Mouse (Mus musculus) gastrocnemius, postnatal 10 days (tissue): ENCODE measurements around the gene Hemgn. TPM values are rescaled to one million over a fixed set of nuclear protein-coding genes. Genes with fewer than 3 reads are reported as not detected.
A peak's percentile ranks its signal among the peaks of the same experiment; 100 is the strongest.

ENCODE experiments used
- DNase-seq: peaks from one replicate; pipeline ENCODE4 v3.0.0; 2021; ENCODE audit warnings: mixed read lengths
- long read RNA-seq, 2 experiments: library from polyadenylated mRNA; stranded (forward); transcript quantifications; one replicate each; pipeline ENCODE4 v2.0.0; 2021
- total RNA-seq, 2 experiments: library from RNA; stranded (reverse); gene quantifications; 2 replicates each; pipeline ENCODE4 v1.2.3; 2021

Gene Hemgn
- total RNA-seq: 1 to 10 TPM in 1 of 2 experiments, not detected in 1; 1.7 TPM
- long read RNA-seq, experiment 1: 0 reads
- long read RNA-seq, experiment 2: 0 reads

DNA sequence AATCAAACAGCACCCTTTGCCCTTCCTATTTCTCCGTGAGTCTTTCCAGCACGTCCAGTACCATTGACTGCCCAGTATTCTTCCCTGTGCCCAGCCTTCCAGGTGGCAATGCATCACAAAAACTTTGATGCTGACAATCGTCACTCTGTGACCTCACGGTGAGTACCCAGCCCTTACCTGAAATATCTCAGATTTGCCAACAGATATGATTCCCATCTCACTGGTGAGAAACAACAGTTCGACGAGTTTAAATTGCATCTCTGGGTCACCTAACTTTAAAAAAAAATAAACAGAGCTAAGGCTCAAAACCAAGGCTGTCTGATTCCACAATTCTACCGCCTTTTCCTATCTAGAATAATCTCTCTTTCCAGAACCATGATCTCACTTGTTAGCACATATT lies at the start of gene Hemgn:
Gene Hemgn (minus strand): TSS at position 101 of the 400 bp plus-strand sequence.
- no peak for DNase-seq

DNA sequence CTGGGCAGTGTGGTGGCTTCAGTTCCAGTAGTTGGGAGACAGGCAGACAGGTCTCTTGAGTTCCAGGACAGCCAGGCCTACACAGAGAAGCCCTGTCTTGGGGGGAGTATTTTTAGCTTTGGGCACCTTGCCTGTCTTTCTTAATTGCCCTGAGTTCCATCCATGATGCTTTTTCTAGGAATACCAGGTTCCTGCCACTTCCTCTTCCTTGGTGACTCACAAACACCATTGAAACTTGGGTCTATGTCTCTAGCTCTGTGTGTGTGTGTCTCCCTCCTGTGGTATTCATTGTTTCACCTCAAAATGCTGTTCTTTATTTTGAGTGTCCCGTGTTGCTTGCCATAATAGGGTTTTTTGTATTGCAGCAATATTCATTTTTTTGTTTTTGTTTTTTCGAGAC lies 45.1 kb upstream of the Hemgn start:
- DNase-seq: no peak

DNA sequence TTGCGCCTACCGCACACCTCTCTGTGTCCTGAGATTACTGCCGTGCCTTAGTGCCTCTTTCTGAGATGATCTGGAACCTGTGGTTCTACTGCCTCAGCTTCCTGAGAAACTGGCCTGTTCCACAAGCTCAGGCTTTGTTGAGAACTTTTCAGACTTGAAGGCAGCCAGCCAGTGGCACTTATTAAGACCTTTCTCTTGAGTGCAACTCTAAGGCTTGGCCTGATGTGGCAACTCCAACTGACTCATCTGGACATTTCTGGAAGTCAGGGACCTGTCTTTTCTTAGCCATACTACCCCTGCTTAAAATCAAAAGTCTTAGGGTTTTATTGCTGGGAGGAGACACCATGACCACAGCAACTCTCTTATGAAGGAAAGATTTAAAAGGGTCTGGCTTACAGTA lies 43.9 kb upstream of the Hemgn start:
- DNase-seq: no peak

DNA sequence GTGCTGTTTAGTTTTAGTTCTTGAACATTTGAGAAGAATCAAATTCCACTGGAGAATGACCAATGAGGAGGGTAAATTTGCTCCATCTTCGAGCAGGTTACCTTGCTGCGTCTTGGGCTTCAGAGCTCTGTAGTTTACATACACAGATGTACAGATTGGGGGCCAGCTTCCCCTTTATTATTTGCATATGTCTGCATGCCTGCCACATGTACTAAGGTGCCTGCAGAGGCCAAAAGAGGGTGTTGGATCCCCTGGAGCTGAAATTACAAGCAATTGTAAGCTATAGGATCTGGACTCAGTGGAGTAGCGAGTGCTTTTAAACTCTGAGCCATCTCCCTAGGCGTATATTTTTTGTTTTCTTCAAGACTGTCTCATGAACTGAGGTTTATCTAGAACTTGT lies 43.5 kb upstream of the Hemgn start:
- no peak for DNase-seq

DNA sequence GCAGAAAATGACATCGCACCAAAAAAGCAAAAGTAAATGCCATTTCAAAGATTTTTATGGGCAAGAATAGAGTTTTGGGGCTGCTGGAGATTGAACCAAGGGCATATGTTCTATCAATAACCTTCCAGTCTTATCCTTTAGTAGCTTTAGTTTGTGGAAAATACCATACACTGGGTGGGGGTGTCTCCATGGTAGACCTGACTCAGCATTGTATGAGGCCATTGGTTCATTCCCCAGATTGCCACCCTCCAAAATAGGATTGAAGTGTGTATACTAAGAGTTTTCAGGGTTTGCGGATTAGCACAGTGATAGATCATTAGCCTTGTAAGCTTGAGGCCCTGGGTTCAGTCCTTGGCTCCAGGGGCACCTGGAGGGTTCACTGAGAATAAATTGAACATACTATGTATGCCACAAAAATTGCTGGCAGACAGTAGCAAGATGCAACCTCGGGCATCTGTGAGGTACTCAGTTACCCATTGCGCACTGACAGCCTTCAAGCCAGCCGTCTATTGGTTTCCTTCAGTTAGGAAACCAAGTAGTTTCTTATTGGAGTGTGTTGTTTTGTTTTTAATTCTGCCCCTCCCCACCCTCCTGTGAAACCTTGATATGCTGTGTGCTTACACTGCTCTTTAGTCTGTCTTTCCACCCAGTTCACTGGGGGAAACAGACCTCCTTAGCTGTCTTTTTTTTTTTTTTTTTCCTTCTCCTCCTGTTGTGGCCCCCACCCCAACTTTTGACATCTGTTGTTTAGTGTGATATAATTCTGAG lies 41.0 kb upstream of the Hemgn start:
- no peak for DNase-seq

DNA sequence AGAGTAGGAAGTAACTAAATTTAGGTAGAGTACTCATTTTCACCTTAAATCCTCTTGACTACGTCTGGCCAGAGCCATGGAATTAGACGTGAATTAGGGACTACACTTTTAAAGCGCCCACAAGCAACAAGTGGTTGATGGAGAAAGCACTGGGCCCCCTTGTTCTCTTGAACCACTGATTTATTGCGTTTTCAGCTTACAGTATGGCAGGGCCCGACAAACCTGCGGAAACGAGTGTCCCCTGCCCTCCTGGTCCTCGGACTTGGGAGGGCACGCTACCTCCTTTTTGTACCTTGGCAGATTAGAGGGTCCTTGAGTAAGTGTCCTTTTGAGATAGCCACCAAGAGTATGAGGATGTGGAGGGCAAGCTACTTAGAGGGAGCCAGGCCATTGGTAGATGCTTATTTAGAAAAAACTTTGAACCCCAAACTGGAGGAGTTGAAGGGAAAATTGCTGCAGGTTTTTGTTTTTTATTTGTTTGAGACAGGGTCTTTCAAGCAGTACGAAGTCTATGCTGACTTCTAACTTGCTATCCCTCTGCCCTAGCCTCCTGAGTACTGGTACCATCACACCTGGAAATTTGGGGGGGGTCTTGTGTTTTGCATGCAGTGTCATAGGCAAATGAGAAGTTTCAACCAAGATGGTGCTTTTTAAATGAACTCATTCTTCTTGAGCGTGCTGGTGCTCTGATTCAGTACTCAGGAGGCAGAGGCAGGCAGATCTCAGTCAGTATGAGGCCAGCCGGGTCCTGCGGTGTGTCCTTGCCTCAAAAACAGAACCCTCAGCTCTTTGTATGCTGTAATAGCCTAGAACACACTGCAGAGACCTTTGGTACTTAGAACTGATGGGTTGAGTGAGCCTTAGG lies 39.8 kb upstream of the Hemgn start:
- no peak for DNase-seq

DNA sequence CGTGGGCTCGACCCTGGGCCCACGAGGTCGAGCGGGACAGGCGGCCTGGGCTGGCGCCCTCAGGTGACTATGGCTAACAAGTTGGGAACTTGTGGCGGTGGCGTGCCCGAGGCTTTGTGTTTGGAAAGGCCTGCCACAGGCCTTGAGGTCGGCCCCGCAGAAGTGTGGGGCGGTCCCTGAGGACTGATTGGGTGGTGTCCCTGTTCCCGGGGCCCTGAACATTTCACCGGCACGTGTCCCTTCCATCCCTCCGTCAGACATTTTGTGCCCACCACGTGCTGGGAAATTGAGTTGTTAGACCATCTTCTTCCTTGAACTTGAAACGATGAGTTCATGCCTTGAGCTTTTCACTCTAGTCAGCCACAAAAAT lies 39.2 kb upstream of the Hemgn start:
- peak; percentile 46 for DNase-seq

DNA sequence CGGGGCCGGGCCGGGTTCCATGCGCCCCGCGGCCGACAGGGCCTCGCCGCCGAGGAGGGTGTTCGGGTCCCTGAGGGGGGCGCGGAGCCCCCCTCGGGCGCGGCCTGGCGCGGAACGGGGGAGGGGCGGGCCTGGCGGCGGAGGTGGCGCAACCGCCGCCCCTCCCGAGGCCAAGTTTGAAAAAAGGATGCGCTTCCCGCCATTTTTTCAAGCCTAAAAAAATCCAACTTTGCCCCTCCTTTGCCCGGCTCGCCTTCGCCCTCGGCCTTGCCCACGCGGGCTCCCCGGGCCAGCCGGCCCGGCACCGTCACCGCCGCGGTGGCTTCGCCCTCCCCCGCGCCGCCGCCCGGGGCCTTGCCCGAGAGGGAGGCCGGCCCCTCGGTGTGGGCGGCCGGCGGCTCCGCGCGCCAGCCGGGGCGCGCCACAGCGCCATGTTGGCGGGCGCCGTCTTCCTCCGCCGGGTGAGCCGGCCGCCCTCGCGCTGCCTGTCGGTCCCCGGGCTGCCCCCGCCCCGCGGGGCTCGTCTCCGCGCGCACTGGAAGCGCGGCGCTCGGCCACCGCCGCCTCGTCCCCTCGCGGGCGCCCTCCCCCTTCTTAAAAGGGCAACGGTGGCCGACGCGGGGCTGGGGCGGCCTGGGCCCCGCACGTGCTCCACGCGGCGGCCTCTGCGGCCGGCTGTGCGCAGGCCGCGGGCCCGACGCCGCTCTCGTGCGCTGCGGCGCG lies 38.6 kb upstream of the Hemgn start:
- DNase-seq: peak; percentile 78

DNA sequence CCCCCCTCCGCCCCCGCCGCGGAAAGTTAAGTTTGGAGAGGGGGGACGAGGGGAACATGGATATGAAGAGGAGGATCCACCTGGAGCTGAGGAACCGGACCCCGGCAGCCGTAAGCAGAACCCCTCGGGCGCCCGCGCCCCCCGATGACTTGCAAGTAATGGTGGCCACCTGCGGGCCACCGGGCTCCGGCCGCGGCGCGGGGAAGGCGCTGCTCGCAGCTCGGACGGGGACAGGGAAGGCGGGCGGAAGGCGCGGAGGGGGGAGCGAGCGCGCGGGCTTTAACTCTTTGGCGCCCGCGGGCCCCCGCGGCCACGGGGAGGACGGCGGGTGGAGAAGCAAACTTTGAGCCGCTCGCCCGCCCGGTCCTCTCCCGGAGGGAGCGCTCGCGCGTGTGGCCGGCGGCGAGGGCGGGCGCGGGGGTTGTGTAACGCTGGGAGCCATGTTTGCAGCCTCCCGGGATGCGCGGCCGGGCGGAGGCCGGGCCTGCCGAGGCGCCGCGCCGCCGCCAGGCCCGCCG lies 38.0 kb upstream of the Hemgn start:
- peak; percentile 77 for DNase-seq

DNA sequence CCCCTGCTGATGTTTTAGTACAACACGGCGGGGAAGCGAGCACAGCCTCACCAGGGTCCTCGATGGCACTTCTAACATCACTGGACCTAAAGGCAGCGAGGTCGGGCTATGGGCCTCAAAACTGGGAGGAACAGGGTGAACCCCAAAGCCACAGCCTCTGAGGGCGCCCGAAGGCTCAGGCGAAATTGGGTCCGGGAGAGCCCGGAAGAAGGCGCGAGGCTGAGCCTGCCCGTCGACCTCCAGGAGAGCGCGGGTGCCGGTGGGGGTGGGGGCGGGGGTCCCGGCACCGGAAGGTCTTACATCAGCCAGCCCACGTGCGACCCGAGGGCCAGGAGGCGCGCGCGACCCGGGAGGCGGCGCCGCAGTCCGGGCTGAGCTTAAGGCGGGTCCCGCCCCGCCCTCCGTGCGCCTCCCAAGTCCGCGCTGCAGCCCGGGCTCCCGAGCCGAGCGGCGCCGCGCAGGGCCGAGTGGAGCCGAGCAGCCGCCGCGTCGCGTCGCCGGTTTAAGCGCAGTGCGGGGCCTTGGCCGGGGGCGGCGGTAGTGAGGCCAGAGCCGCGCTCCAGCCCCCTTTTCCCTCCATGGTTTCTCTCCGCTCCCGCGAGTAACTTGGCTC lies 37.3 kb upstream of the Hemgn start, which contains the start of gene Anp32b:
Gene Anp32b (plus strand): TSS at position 384 of the 613 bp plus-strand sequence.
- peak; percentile 96 for DNase-seq

DNA sequence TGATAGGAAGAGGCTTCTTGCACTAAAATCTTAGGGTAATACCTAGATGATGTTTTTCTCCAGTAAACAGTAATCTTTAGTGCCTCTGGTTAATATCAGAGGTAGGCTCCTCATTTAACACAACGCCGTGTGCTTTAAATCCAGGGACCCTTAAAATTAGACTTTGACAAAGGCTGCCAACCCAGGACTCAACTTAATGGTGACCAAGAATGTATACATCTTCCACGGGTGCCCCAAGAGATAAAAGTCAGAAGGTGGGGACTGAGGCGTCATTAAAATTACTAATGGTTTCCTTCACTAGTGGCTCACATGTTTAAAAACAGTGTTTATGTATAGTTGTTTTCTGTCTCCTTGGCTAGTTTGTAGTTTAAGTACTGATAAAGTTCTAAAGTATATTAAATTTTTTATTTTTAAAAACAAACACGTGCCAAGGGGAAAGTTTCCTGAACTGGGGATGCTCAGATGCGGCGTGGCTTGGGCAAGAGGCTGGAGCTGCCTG lies 36.8 kb upstream of the Hemgn start:
- DNase-seq: no peak

DNA sequence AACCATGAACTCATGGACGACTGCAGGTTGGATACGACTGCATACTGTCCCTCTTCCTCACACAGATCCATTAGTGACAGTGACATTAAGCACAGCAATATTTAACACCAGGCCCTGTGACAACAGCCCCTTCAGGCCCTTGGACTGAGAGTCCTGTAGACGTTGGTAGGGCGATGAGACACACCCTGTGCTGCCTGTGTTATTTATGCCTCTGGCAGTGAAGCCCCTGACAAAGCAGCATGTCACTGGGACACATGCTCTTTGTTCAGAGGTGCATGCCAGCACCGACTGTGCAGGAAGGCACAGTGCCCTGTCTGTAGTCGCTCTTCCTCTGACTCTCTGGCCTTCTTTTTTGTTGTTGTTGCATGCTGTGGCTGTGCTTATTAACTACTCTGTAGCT lies 35.6 kb upstream of the Hemgn start:
- peak; percentile 8 for DNase-seq

DNA sequence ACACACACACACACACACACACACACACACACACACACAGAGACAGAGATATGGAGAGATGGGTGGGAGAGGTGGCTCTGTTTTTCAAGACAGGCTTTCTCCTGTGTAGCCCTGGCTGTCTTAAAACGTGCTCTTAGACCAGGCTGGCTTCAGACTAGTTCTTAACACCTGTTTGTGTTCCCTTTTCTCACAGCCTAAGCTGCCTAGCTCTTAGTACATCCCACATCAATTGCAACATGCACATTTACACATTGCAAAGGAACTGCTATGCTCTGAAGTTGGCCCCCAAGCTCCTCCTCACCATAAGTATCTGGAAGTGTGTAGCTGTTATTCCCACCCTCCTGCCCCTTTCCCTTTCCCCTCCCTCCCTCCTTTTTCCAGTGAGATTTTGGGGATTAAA lies 34.2 kb upstream of the Hemgn start:
- DNase-seq: no peak

DNA sequence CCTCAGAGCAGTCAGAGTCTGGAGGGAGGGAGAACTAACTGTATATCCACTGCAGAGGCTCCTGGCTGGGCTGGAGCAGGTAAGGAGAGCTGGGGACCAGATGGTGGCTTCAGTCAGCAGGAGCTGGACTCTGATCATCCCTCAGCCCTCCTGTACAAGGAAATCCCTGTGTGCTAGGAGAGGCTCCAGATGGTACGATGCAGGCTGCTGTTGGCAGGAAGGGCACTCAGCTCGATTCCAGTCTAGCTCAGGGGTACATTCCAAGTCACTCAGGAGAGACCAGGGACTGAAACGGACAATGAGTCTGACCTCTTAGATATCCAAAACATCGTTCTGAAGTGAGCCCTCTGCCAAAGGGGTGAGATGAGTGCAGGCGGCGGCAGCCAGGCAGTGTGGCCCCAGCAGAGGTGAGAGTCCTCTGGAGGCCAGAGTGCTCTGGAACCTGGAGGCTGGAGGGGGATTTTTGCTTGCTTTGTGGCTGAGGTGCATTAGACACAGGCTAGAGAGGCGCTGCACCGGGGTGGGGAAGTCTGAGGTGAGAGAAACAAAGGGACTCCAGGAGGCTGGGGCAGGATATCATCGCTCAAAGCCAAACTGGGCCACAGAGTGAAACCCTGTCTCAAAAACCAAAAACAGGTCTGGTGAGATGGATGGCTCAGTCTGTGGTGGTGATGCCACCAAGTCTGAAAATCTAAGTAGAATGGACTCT lies 32.1 kb upstream of the Hemgn start:
- DNase-seq: no peak

DNA sequence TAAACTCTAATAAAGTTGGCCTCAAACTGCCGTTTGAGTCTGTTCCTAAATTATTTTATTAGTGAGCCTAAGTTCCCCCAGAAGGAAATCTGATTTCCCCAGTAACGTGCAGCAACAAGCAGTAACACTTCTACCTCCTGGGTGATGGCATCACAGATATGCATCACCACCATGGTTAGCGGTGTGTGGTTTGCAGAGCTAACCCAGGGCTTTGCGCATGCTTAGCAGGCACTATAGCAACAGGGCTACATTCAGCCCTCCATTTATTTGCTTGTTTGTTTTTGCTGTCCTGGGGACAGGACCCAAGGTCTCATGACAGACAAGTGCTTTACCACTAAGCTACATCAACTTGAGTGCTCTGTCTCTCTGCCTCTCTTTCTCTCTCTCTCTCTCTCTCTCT lies 29.2 kb upstream of the Hemgn start:
- no peak for DNase-seq

DNA sequence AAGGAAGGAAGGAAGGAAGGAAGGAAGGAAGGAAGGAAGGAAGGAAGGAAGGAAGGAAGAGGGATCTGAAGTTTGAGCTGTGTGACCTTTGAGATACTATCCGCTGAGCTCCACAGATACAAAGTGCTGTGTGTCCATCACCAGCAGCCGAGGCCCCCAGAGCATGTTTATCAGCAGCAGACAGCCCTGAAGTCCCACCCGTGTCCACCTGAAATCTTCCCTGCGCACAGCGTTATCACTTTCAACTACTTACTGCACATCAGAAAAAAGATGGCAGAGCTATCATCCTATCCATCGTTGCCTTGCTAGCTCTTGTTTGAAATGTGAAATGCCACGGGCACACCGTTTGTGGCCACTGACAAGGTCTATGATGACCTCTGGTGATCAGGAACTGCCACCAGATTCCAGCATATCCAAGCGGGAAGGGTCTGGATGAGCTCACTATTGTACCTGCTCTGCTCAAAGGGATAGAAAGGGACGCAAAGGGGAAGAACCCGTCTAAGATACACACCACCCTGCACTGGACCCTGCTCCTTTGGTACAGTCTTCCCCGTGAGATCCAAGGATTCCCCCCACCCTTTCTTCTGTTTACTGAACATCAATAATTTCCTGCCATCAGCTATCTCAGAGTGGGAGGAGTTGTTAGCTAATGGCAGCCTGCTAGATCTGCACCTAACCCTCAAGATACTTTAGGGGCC lies 19.2 kb upstream of the Hemgn start:
- no peak for DNase-seq

DNA sequence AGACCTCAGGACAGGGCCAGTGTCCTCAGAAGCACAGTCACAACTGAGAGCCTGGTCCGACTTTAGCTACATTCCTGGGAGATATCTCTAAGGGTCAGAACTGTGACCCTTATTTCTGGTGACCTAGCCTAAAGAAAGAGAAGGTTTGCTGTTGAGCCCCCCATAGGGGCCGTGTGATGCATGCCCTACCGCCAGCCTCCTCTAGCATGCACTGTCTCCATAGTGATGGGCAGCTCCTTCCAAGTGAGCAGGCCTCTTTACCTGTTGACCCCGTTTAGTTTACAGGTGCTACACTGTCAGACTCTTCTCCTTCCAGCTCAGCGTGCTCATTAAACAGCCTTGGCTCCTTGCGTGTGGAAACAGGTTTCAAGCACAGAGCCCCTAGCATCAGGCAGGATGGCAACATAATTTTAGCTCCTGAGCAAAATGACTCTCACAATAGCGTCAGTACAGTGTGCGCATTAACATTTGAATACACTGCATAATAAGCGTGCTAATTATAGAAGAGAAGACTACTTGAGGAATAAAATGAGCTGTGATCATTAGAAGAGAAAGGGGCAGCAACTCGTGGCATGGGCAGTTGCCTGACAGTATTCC lies 15.7 kb upstream of the Hemgn start:
- no peak for DNase-seq

DNA sequence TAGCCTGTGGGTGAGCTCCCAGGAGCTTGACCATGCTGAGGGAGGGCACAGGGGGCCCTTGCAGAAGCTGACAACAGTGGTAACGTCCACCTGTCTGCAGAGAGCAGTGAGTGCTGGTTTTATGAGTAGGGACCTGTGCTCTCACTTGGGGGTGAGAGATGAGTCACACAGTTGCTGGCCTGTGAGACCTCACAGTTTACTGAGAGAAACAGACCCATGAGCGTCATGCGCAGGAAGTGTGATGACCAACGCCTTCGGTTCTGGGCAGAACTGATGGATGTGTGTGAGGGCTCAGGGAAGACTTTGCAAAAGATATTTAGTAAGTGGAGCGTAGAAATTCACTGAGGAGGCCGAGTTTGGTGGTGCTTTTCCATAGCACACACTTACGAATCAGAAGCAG lies 9.3 kb upstream of the Hemgn start:
- no peak for DNase-seq

DNA sequence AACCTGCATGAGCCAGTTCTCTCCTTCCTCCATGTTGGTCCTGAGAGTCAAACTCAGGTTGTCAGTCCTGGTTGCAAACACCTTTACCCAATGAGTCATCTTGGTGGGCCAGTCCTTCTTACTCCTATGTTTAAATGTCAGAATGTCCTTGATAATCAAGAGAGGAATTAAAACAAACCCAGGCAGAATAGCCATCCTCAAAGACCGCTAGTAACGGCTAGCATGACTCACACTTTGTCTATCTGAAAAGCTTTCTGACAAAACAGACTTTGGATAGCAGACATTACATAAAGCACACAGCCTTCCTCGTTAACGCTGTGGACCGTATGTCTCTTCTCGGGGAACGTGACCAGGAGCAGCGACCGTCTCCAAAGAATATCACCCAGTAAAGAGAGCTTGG lies 5.5 kb upstream of the Hemgn start:
- DNase-seq: no peak

DNA sequence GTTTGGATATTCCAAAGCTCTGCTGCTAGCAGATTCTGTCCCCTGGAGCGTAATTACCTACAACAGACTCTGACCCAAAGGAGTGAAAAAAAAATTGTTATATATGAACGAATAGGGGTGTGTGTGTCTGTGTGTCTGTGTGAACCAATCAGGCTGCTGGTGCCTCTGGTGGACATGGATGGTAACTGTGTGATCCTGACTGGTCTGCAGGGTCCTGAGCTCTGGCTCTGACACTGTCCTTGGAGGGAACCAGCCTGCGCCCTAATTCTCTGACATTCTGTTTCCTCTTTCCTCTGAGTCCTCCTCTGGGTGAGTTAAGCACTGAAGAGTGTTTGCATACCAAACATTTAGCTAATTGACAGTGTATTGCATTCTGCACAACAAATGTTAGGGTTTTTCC lies 4.2 kb upstream of the Hemgn start:
- no peak for DNase-seq
